Mouse (Mus musculus) lung, postnatal 4 days (tissue): ENCODE results near the gene Galnt17.

Experiments used
- DNase-seq, 2 experiments: peaks; one replicate each; pipeline ENCODE4 v3.0.0; 2021

The Galnt17 gene

GRCm38 (mm10) chr5:130914606-130915005 lies 393.7 kb downstream of the Galnt17 start:
- DNase-seq = no peak

GRCm38 (mm10) chr5:130911551-130911950 lies 396.7 kb downstream of the Galnt17 start:
- DNase-seq = no peak

- DNase-seq = no peak
These were observed 406.6 kb downstream of the Galnt17 start for GRCm38 (mm10) chr5:130901736-130902135.

GRCm38 (mm10) chr5:130895991-130896390 lies 412.3 kb downstream of the Galnt17 start:
- DNase-seq = no peak

- DNase-seq = peak; percentile 4 to 31
These were observed 416.6 kb downstream of the Galnt17 start for GRCm38 (mm10) chr5:130891735-130892134.

GRCm38 (mm10) chr5:130880331-130880730 lies 428.0 kb downstream of the Galnt17 start:
- no peak for DNase-seq

- no peak for DNase-seq
These were observed 432.9 kb downstream of the Galnt17 start for GRCm38 (mm10) chr5:130875391-130875790.

GRCm38 (mm10) chr5:130871086-130871485 lies 437.2 kb downstream of the Galnt17 start:
- no peak for DNase-seq

- no peak for DNase-seq
These were observed 438.4 kb downstream of the Galnt17 start for GRCm38 (mm10) chr5:130869869-130870268.

GRCm38 (mm10) chr5:130862302-130862701 lies 446.0 kb downstream of the Galnt17 start:
- DNase-seq = peak in 1 of 2 experiments; percentile 21

- DNase-seq = no peak
These were observed 448.6 kb downstream of the Galnt17 start for GRCm38 (mm10) chr5:130859736-130860135.

- no peak for DNase-seq
These were observed 449.6 kb downstream of the Galnt17 start for GRCm38 (mm10) chr5:130858706-130859105.

GRCm38 (mm10) chr5:130858148-130858547 lies 450.1 kb downstream of the Galnt17 start:
- peak in 1 of 2 experiments; percentile 17 for DNase-seq

GRCm38 (mm10) chr5:130854430-130854829 lies 453.9 kb downstream of the Galnt17 start:
- no peak for DNase-seq

- peak; percentile 83 to 89 for DNase-seq
These were observed 454.9 kb downstream of the Galnt17 start for GRCm38 (mm10) chr5:130853371-130853770.

GRCm38 (mm10) chr5:130852182-130852581 lies 456.1 kb downstream of the Galnt17 start:
- DNase-seq = no peak

GRCm38 (mm10) chr5:130849610-130850009 lies 458.7 kb downstream of the Galnt17 start:
- DNase-seq = no peak

GRCm38 (mm10) chr5:130848562-130848961 lies 459.7 kb downstream of the Galnt17 start:
- no peak for DNase-seq

- DNase-seq = no peak
These were observed 482.5 kb downstream of the Galnt17 start for GRCm38 (mm10) chr5:130825797-130826196.
